Mouse (Mus musculus): ENCODE data around the gene Crhbp.
A peak's percentile ranks its signal among the peaks of the same experiment; 100 is the strongest.

Gene Crhbp

DNA sequence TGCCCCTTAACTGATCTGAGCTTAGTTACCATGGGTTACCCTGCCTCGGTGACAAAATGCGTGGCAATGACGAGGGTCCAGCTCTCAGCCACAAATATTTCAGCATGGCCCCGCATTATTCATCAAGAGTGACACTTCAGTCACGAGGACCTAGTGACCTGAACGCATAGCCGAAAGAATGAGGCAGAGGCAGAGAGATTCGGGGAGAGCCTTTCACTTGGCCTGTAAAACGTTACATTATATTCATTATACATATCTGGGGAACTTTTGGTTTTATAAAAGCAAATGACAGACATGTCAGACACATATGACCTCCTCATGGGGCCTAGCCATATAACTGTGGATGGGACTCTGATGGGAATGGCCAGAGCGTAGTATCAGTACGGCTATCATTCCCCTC lies at the start of gene Crhbp:
Crhbp (minus strand) TSS at position 101 of the 400 bp plus-strand sequence.
- no peak for DNase-seq

- no peak for DNase-seq
These were observed 48.6 kb upstream of the Crhbp start for GRCm38 (mm10) chr13:95493296-95493695.

GRCm38 (mm10) chr13:95491327-95491726 lies 46.6 kb upstream of the Crhbp start:
- no peak for DNase-seq

DNA sequence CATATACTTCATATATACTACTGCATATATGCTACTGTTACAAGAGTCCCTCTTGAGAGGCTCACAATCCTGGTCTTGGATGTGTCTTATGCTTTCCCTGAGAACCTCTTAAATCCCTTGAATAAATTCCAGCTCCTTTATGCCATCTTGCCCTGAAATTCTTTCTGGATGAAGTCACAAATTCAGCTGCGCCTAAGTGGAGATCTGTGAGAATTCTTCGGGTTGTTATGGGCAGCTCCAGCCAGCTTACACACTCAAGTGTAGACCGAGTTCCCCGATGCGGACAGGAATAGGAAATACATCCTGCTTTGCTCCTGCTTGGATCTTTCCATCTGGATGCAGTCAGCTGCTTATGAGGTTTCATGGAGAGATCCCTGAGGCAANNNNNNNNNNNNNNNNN lies 39.9 kb upstream of the Crhbp start:
- no peak for DNase-seq

DNA sequence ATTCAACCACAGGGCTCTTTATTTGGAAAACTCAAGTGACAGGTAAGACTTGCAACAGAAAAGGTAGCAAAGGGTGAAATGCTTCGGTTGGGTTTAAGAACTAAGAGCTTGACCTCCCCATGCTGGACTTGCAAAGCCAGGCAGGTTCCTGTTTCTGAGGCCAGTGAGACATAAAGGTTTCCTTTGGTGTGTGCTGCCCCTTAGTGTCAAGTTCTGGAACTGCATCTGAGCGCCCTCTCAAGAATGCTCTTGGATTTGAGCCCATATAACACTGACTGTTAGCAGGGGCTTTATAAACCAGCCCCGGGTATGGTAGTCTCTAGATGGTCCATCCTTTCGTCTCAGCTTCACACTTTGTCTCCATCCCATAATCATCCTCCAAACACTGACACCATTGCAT lies 36.7 kb upstream of the Crhbp start:
- peak; percentile 9 to 13 for DNase-seq

DNA sequence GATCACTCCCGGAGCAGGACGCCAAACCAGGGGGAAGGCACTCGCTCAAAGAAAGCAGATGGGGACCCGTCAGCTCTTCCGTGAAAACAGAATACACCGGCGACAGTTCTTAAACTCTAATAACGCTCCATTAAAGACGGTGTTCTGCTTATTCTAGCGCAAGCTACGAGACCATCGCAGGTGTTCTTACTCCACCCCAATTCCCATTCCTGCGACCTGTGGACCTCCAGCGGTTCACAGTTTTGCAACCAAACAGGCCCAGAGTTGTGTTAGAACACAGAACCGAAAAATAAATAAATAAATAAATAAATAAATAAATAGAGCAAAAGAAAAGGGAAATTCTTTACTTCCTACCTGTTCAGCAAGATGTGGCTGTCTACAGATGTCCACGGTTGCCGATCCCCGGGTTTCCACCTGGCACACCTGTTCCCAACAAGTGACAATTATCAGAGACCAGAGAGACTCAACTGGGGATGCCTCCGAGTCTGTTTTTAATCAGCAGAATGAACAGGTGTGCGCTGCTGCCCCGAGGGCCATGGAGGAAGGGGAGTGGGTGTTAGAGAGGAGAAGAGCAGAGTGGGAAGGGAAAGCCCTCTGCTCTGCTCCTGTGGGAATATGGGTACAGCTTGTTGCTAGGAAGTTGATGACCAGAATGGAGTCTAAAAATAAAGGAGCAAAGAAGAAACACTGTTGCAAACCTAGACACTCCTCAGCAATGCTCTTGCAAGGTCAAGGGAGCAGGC lies 34.1 kb upstream of the Crhbp start, which contains the start of gene S100z:
S100z (minus strand) TSS at position 51 of the 743 bp plus-strand sequence.
- DNase-seq = no peak

DNA sequence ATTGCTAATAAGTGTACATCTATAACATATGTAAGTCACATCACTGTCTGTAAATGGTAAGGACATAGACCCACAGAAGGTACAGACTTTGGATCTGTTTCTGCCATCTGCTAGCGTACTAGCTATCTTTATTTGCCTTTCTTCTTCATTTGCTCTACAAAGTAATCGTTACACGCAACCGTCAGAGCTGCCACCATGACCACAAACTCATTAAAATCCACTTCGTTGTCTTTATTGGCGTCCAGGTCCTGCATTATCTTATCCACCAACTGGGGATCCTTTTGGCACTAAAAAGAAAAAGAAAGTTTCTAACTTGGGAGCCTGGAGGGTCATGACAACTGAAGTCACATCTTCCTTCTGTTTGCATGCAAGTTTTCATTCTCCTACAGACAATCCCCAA lies 32.4 kb upstream of the Crhbp start:
- DNase-seq = no peak

DNA sequence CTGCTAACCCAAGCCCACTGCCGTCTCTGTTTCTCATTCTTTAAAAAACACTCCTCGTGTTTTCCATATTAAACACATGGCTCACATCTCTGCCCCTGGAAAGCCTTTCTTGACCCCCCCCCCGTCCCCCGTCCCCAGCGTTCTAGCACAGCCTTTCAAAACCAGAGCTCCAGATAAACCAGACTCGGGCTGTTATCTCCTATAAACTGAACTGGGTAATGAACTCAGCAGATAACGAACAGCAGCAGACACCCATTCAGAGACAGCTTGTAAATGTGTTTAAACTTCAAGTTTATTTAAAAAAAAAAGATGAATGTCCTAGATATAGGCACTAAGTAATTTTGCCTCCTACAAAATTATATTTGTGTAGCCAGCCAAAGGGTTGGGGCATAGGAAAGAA lies 30.4 kb upstream of the Crhbp start:
- DNase-seq = no peak

DNA sequence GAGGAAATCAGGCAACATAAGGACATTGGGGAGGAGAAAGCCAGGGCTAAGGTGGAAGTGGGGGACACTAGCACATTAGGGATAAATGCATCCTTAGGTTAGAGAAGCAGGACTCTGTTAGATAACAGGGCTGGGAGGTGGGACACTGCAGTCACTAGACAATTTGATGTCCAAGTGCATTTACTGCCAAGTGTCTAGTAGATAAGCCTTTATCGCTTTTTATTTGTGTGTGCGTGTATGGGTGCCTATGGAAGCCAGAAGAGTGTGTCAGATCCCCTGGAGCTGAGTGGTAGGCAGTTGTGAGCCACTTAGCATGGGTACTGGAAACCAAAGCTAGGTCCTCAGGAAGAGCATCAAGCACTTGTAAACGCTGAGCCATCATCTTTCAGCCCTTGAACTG lies 29.6 kb upstream of the Crhbp start:
- DNase-seq = no peak

- DNase-seq = no peak
These were observed 26.2 kb upstream of the Crhbp start for GRCm38 (mm10) chr13:95470970-95471369.

- no peak for DNase-seq
These were observed 6.8 kb upstream of the Crhbp start for GRCm38 (mm10) chr13:95451529-95451928.

DNA sequence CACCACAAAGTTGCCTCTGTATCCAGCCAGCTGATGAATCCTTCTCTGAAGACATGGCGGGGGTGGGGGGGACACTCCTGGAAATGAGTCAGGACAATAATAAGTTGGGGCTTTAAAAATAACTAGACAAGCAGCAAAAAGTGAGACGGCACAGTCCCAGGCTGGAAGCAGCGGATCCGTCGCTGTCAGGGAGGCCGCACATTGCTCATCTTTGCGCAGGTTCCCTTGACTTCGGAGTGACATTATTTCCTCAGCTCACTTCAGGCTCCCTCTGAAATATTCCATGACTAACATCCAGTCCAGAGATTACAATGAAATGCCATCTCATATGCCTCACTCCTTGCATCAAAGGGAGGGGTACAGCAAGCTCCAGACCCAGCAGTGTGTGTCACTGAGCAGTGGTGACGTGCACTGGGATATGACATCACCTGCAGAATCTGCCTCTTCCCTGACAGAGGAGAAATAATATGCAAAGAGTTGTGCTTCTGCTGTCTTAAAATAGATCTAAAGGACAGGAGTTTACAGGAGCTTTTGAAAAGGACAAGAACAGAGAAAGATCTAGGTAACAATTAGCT lies 6.0 kb upstream of the Crhbp start:
- no peak for DNase-seq

GRCm38 (mm10) chr13:95449730-95450129 lies 5.0 kb upstream of the Crhbp start:
- DNase-seq = no peak

DNA sequence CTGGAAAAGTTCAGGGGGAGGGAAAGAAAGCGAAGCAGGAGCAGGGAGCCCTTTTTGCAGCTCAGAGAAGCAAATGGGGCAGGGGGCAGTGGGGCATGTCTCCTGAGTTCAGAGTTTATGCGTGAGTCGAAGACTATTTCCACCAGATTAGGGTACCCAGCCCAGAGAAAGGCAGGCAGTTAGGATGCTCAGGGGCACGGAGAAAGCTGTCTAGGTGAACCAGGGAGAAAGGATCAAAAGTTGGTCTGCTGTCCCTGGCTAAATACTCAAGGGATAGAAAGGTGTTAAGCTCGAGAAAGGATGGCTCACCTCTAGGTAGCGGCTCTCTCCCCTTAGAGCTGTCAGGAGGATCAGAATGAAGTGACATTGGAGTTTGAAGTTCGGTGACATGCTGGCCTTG lies 433 bp downstream of the Crhbp start:
- DNase-seq = no peak

- no peak for DNase-seq
These were observed 1.1 kb downstream of the Crhbp start for GRCm38 (mm10) chr13:95443376-95444233.

DNA sequence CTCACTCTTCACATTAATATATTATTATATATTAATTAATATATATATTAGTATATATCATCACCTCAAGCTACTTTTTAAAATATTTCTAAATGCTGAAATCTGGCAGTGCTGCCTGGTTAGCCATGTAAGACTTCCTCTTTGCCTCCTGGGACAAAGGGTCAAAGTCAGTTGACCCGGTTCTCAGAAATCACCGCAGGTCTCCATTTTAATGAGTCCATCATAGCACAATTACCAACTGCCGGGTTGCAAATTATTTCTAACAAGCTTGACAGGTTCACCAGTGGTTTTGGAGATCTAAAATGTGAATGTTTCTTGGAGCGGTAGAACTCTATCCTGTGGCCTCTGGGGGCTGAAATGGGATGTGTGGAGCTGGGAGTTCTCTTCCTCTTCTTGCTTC lies 1.8 kb downstream of the Crhbp start:
- DNase-seq = no peak

GRCm38 (mm10) chr13:95439569-95439968 lies 5.2 kb downstream of the Crhbp start:
- no peak for DNase-seq

- DNase-seq = no peak
These were observed 13.0 kb downstream of the Crhbp start for GRCm38 (mm10) chr13:95431760-95432159.

DNA sequence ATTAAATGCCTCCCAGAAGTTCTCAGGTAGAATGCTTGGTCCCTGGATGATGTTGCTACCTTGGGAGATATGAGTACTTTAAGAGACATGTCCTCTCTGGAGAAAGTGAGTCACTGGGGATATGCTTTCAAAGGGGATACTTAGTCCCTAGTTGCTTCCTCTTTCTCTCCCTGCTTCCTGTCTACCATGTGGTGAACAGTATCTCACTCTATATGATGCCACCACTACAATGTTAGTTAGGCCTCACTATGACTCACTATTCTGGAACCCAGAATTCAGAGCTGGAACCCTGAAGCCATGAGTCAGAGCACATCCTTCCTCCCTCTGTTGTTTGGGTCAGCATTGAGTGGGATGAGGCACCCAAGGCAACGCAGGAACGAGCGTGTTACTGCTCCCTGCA lies 17.2 kb downstream of the Crhbp start:
- no peak for DNase-seq

DNA sequence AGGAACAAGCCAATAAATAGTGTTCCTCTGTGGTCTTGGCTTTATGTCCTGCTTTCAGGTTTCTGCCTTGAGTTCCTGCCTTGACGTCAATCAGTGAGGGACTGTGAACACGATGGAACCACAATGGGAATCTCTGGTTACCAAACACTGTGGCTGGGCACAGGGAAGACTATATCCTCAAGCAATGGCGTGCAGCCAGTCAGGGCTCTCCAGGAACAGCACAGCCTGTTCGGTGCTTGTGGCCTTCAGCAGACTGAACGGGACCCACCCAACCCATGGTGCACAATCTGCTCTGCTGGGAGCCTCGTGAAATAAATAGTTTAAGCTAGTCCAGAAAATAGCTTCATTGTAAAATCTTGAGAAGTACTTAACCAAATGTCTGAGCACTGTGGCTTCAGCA lies 18.3 kb downstream of the Crhbp start:
- DNase-seq = no peak

GRCm38 (mm10) chr13:95425484-95425883 lies 19.2 kb downstream of the Crhbp start:
- no peak for DNase-seq

GRCm38 (mm10) chr13:95424932-95425331 lies 19.8 kb downstream of the Crhbp start:
- no peak for DNase-seq

DNA sequence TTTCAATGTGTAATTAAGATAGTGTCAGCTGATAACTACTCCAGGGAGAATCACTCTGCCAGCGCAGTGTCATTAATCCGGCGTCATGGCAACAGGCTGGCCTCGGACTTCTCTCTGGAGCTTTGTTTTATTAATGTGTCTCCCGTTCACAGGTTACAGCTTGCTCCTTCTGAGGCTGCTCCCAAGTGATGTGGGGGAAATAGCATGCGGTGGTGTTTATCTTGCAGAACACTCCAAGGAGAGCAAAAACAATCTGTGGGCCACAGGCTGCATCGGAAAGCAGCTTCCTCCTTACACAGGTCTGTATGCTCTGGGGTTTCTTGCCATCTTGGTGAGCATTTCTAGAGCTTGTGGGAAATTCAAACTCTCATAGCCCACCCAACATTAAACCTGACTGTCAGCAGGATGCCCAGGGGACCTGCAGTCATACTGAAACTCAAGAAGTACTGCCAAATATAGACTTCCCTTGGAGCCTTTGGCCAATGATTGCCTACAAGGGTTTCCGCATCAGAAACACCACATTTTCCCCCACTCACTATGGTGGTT lies 25.4 kb downstream of the Crhbp start:
- DNase-seq = no peak
